Mouse (Mus musculus) bone marrow macrophage, adult 2 months (primary cell): ENCODE measurements at regions not wholly inside any gene's neighbourhood (a gene's known extent, or its start where the extent isn't known, plus 50 kb on each side); places are given as distances from the start of the nearest gene placed in this dataset.
"Not testable (repeated sequence)": the region's sequence is repeated elsewhere in the genome, so short reads cannot be mapped to it uniquely, and the experiment has no call there.

ENCODE experiments used
- H3K27ac ChIP-seq: 2 replicates; pipeline ENCODE4 v1.5.1; 2012; ENCODE audit warnings: low read depth, low read length; ENCODE audit not compliant: insufficient read depth
- H3K4me1 ChIP-seq: 2 replicates; pipeline ENCODE4 v1.6.1; 2012; ENCODE audit warnings: low read length; ENCODE audit not compliant: control insufficient read depth, insufficient read depth
- H3K4me3 ChIP-seq: 2 replicates; pipeline ENCODE4 v1.5.1; 2012; ENCODE audit warnings: mild to moderate bottlenecking, low read length, moderate library complexity; ENCODE audit not compliant: insufficient read depth
- CTCF ChIP-seq: IDR thresholded peaks from 2 replicates; pipeline ENCODE4 v1.5.1; 2012; ENCODE audit warnings: low read depth, mild to moderate bottlenecking, low read length, moderate library complexity
- POLR2A ChIP-seq: IDR thresholded peaks from 2 replicates; pipeline ENCODE4 v1.6.1; 2012; ENCODE audit warnings: mild to moderate bottlenecking, low read depth, low read length, borderline replicate concordance

DNA sequence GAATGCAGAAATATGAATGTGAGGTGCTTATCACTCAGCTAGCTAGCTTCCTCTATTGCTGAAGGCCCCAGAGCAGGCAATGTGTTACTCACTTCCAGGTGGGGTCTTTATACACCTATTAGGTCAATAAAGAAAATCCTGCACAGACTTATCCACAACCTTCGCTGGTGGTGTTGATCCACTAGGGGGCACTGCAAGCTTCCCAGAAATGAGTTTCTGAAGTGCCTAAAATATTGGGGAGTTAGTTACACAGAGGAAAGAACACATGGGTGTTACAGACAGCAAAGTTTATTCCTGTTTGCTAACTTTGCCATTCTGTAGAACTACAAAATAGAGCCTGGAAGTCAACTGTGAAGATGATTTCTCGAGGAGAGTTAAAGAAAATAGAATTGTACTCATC lies 836.9 kb downstream of the Dad1 start:
- not testable (repeated sequence) for H3K4me3 ChIP-seq, H3K27ac ChIP-seq

DNA sequence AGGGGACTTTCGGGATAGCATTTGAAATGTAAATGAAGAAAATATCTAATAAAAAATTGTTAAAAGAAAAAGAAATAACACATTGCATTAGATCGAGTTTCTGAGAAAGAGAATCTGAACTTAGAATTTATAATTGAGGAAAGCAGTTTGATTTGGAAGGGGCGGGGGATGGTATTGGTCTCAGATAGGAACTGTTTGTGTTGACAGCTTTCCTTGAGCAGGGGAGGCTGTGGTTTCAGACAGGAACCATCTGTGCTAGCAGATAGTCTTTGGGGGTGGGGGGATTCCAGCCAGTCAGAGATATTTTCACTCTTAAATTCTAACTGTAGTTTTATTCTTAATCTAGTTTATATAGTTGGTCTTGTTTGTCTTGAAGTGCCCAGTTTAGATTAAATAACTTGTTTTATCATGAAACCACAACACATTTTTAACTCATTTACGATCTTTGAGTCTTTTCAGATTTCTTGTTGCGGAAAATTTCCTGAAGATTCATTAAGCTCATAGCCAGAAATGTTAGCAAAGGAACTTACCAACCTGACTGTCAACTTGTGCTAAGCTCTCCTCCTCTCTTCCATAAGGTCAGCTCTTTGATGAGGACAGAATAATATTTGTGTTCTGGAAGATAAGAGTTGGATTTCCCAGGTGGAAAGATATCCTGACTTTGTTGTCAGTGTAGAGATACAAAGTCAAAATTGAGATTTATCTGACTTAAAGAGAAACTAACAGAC lies 846.2 kb downstream of the Dad1 start:
- not testable (repeated sequence) for H3K4me1 ChIP-seq, H3K27ac ChIP-seq, H3K4me3 ChIP-seq

More for the DNA sequence above, 836.9 kb downstream of the Dad1 start:
- H3K4me1 ChIP-seq = not testable (repeated sequence)

GRCm38 (mm10) chr14:53390307-53390706 lies 863.6 kb downstream of the Dad1 start:
- H3K4me3 ChIP-seq, H3K27ac ChIP-seq, H3K4me1 ChIP-seq: not testable (repeated sequence)

GRCm38 (mm10) chr14:53374591-53374990 lies 879.0 kb upstream of the Olfr1507 start:
- not testable (repeated sequence) for H3K27ac ChIP-seq, H3K4me1 ChIP-seq, H3K4me3 ChIP-seq

- H3K27ac ChIP-seq, H3K4me3 ChIP-seq, H3K4me1 ChIP-seq: not testable (repeated sequence)
Measured at GRCm38 (mm10) chr14:53373777-53374468, 878.4 kb upstream of the Olfr1507 start.

DNA sequence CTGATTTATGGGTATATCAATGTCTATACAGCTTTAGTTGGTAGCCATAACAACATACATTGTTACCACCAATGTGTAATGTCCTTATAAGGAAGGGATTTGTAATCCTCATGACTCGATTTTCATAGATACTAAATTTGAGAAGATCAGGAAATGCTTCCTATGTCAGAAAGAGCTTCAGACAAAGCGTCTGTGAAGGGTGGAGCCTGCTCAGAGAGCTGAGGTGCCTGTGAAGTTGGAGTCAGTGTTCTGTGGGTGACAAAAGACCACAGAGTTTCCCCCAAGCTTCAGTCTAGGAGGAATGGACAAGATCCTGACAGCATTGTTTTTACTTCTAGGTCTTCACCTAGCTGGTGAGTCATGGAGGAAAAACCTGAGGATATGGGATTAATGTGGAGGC lies 874.2 kb upstream of the Olfr1507 start:
- TF ChIP-seq CTCF (no peak), POLR2A (no peak)
- Histone ChIP-seq H3K4me3 (no peak overlapping the region), H3K4me1 (no peaks in the 10 kb centered on the region), H3K27ac (no peak overlapping the region)

DNA sequence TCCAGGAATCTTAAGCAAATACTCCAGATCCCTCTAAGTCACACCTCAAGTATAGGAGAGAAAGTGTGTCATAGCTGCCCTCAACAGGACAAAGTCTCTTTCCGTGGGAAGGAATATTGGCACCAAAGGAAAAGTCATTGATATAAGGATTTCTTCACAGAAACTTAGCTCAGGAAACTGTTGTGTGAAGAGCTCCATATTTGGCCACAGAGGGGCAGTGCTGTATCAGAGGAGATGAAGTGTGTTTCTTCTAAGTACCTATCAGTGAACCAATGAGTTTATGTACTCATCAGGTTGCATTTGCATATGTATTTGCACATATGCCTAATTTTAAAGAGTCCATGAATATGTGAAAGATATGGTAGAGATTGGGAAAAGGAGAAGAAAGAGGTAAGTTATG lies 871.9 kb upstream of the Olfr1507 start:
- H3K4me3 ChIP-seq, H3K27ac ChIP-seq, H3K4me1 ChIP-seq: not testable (repeated sequence)

GRCm38 (mm10) chr14:53363995-53364394 lies 868.4 kb upstream of the Olfr1507 start:
- H3K27ac ChIP-seq, H3K4me3 ChIP-seq: not testable (repeated sequence)

GRCm38 (mm10) chr14:53362054-53362453 lies 866.5 kb upstream of the Olfr1507 start:
- H3K4me3 ChIP-seq, H3K27ac ChIP-seq, H3K4me1 ChIP-seq: not testable (repeated sequence)

More at GRCm38 (mm10) chr14:53363995-53364394, 868.4 kb upstream of the Olfr1507 start:
- H3K4me1 ChIP-seq = not testable (repeated sequence)

GRCm38 (mm10) chr14:53357498-53357897 lies 861.9 kb upstream of the Olfr1507 start:
- H3K4me3 ChIP-seq, H3K4me1 ChIP-seq, H3K27ac ChIP-seq: not testable (repeated sequence)

- H3K4me1 ChIP-seq, H3K4me3 ChIP-seq, H3K27ac ChIP-seq: not testable (repeated sequence)
Measured at GRCm38 (mm10) chr14:53356783-53357182, 861.2 kb upstream of the Olfr1507 start.

- not testable (repeated sequence) for H3K4me3 ChIP-seq, H3K27ac ChIP-seq
Measured at GRCm38 (mm10) chr14:53351457-53351856, 855.9 kb upstream of the Olfr1507 start.

GRCm38 (mm10) chr14:53350780-53351179 lies 855.2 kb upstream of the Olfr1507 start:
- not testable (repeated sequence) for H3K4me3 ChIP-seq, H3K27ac ChIP-seq, H3K4me1 ChIP-seq

More at GRCm38 (mm10) chr14:53351457-53351856, 855.9 kb upstream of the Olfr1507 start:
- not testable (repeated sequence) for H3K4me1 ChIP-seq

GRCm38 (mm10) chr14:53349111-53349510 lies 853.6 kb upstream of the Olfr1507 start:
- not testable (repeated sequence) for H3K4me3 ChIP-seq, H3K27ac ChIP-seq, H3K4me1 ChIP-seq

- not testable (repeated sequence) for H3K27ac ChIP-seq, H3K4me1 ChIP-seq, H3K4me3 ChIP-seq
Measured at GRCm38 (mm10) chr14:53345568-53345967, 850.0 kb upstream of the Olfr1507 start.

DNA sequence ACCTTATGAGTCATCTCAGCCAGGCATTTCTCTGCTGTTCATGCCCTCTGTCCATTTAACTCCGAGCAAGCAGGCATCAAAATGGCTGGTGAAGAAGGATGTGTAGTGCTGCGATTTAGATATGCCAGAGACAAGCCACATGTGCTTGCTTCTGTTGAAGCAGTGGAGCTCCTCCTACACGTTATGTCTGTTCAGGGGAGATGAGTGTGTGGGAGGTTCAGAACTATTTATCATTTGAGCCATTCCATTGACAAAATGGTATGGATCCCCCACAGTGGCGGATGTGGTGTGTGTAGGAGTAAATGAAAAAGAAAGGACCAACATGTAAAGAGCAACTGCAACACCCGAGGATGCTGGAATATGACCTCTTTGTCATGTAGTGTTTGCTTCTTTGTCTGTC lies 848.3 kb upstream of the Olfr1507 start:
- H3K4me1 ChIP-seq, H3K27ac ChIP-seq: not testable (repeated sequence)

More for the DNA sequence above, 848.3 kb upstream of the Olfr1507 start:
- not testable (repeated sequence) for H3K4me3 ChIP-seq
